8 mouse cellular contexts compared by ENCODE assay signal in the genomic region with DNA sequence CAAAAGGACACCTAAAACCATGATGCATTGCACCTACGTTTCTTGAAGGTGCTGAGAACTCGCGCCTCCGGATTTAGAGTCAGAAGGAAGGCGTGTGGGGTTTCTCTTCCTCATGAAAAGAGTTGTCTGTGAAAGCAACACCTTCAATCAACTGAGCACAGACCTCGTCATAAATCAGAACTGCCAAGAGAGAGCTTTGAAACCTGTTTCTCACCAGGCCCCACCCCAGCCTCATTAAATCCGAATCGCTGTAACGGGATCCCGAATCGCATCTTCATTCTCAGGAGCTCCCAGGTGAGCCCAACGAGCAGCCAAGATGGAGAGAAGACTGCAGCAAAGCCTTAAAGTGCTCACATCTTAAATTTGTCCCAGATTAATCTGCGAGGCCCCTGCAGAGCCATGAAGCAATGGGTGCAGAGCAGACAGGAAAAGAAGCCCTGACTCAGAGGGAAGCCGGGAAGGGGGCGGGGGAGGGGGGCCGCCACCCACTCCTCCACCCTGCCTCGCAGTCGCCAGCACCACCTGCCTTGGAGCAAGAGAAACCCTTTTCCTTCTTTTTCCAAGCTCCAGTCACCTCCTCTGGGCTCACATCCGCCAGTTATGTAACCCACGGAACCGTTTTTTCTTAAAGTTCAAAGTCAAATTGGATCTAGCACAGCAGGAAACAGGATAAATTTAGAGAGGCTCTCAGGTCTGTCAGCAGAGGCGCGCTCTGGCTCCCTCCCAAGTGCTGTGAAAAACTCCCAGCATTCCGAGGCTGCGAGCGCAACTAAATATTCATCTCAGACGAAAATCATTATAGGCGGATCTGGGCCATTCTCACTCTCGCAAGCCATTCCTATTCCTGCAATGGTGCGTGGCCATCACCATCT. TPM values are rescaled to one million over a fixed set of nuclear protein-coding genes. Genes with fewer than 3 reads are reported as not detected.
DNase-seq lines count a peak whose midpoint lies in the region; ATAC-seq lines count a peak whose summit lies in the region.

No protein-coding gene starts in this region.

- under 1% methylated on average over 30 of the region's 30 CpGs for WGBS in embryonic facial prominence, embryonic 15.5 days
- 3% methylated on average over 30 of the region's 30 CpGs for WGBS in heart, embryonic 11.5 days (ENCODE audit: insufficient replicate concordance)
- WGBS in kidney, embryonic 14.5 days: 2% methylated on average over 30 of the region's 30 CpGs
- 3% methylated on average over 30 of the region's 30 CpGs for WGBS in limb, embryonic 10.5 days
- 1% methylated on average over 30 of the region's 30 CpGs for WGBS in midbrain, embryonic 15.5 days

- ATAC-seq in embryonic facial prominence, embryonic 15.5 days (ENCODE audit: insufficient number of reproducible peaks, low FRiP score, low TSS enrichment, low read depth): peak; percentile 34; the same call in 1 of the 2 replicates
- ATAC-seq in heart, embryonic 11.5 days (replicated peaks; ENCODE audit: insufficient number of reproducible peaks, low FRiP score, low TSS enrichment): no peak
- peak; percentile 58 for ATAC-seq in kidney, embryonic 14.5 days (ENCODE audit: low FRiP score, low TSS enrichment)
- ATAC-seq in midbrain, embryonic 15.5 days (replicated peaks): peak; percentile 68
- ATAC-seq in megakaryocyte progenitor cell, adult 5-6 weeks (replicated peaks; ENCODE audit: poor library complexity): no peak

- no peak overlapping the region for H3K9ac ChIP-seq in embryonic facial prominence, embryonic 15.5 days
- H3K9ac ChIP-seq in heart, embryonic 11.5 days (ENCODE audit: low read depth, low read length): peak overlapping the region; percentile 46
- H3K9ac ChIP-seq in kidney, embryonic 14.5 days (ENCODE audit: low read depth, low read length): no peak overlapping the region; the same call in 1 of the 2 replicates
- peak overlapping the region; percentile 28 for H3K9ac ChIP-seq in midbrain, embryonic 15.5 days

- peak; percentile 47 for DNase-seq in brain, embryonic 18.5 days (ENCODE audit: low read depth, low spot score)
- DNase-seq in limb, embryonic 10.5 days (ENCODE audit: low spot score): no peak
- peak; percentile 76 for DNase-seq in testis, postnatal 10 days (ENCODE audit: low spot score)

- peak overlapping the region; percentile 29 for H3K4me3 ChIP-seq in embryonic facial prominence, embryonic 15.5 days (replicated peaks)
- peak overlapping the region; percentile 35 for H3K4me3 ChIP-seq in heart, embryonic 11.5 days (ENCODE audit: low read depth, low read length)
- peak overlapping the region; percentile 32 for H3K4me3 ChIP-seq in kidney, embryonic 14.5 days (ENCODE audit: low read length)
- peak overlapping the region; percentile 44 for H3K4me3 ChIP-seq in limb, embryonic 10.5 days
- H3K4me3 ChIP-seq in midbrain, embryonic 15.5 days: peak overlapping the region; percentile 35

- H3K27me3 ChIP-seq in embryonic facial prominence, embryonic 15.5 days: peaks cover 54% of the 10 kb centered on the region
- peaks cover 18% of the 10 kb centered on the region for H3K27me3 ChIP-seq in heart, embryonic 11.5 days (ENCODE audit: control insufficient read depth, insufficient read depth, low read length)
- peaks cover 43% of the 10 kb centered on the region for H3K27me3 ChIP-seq in kidney, embryonic 14.5 days (ENCODE audit: control insufficient read depth, insufficient read depth, low read length)
- H3K27me3 ChIP-seq in limb, embryonic 10.5 days (ENCODE audit: low read depth, poor library complexity, severe bottlenecking): peaks cover 72% of the 10 kb centered on the region
- peaks cover 22% of the 10 kb centered on the region for H3K27me3 ChIP-seq in midbrain, embryonic 15.5 days (replicated peaks)

- no peak overlapping the region for H3K27ac ChIP-seq in embryonic facial prominence, embryonic 15.5 days (replicated peaks)
- H3K27ac ChIP-seq in heart, embryonic 11.5 days (ENCODE audit: low read depth, low read length): no peak overlapping the region; the same call in 1 of the 2 replicates
- H3K27ac ChIP-seq in kidney, embryonic 14.5 days (ENCODE audit: low read depth, low read length): no peak overlapping the region
- H3K27ac ChIP-seq in limb, embryonic 10.5 days: no peak overlapping the region
- peak overlapping the region; percentile 48 for H3K27ac ChIP-seq in midbrain, embryonic 15.5 days

- no peaks in the 10 kb centered on the region for H3K9me3 ChIP-seq in embryonic facial prominence, embryonic 15.5 days (replicated peaks)
- no peaks in the 10 kb centered on the region for H3K9me3 ChIP-seq in heart, embryonic 11.5 days (replicated peaks; ENCODE audit: control insufficient read depth, low read length)
- no peaks in the 10 kb centered on the region for H3K9me3 ChIP-seq in kidney, embryonic 14.5 days (ENCODE audit: control insufficient read depth, low read length)
- H3K9me3 ChIP-seq in limb, embryonic 10.5 days (replicated peaks): no peaks in the 10 kb centered on the region
- no peaks in the 10 kb centered on the region for H3K9me3 ChIP-seq in midbrain, embryonic 15.5 days

- peak overlapping the region; percentile 54 for H3K4me2 ChIP-seq in embryonic facial prominence, embryonic 15.5 days (replicated peaks)
- H3K4me2 ChIP-seq in heart, embryonic 11.5 days: peak overlapping the region; percentile 70
- peak overlapping the region; percentile 40 for H3K4me2 ChIP-seq in kidney, embryonic 14.5 days (replicated peaks; ENCODE audit: low read depth, low read length)
- H3K4me2 ChIP-seq in midbrain, embryonic 15.5 days: peak overlapping the region; percentile 75

- peaks cover 20% of the 10 kb centered on the region for H3K4me1 ChIP-seq in embryonic facial prominence, embryonic 15.5 days
- H3K4me1 ChIP-seq in heart, embryonic 11.5 days (ENCODE audit: control insufficient read depth, insufficient read depth, low read length): peaks cover 3% of the 10 kb centered on the region; the same call in 1 of the 2 replicates
- H3K4me1 ChIP-seq in kidney, embryonic 14.5 days (ENCODE audit: control insufficient read depth, insufficient read depth, low read length): peaks cover 12% of the 10 kb centered on the region
- peaks cover 20% of the 10 kb centered on the region for H3K4me1 ChIP-seq in limb, embryonic 10.5 days
- peaks cover 22% of the 10 kb centered on the region for H3K4me1 ChIP-seq in midbrain, embryonic 15.5 days

- no peaks in the 10 kb centered on the region for H3K36me3 ChIP-seq in embryonic facial prominence, embryonic 15.5 days
- no peaks in the 10 kb centered on the region for H3K36me3 ChIP-seq in heart, embryonic 11.5 days (ENCODE audit: control insufficient read depth, insufficient read depth, low read length)
- H3K36me3 ChIP-seq in kidney, embryonic 14.5 days (ENCODE audit: control insufficient read depth, insufficient read depth, low read length): no peaks in the 10 kb centered on the region
- no peaks in the 10 kb centered on the region for H3K36me3 ChIP-seq in limb, embryonic 10.5 days
- H3K36me3 ChIP-seq in midbrain, embryonic 15.5 days (replicated peaks): no peaks in the 10 kb centered on the region

RNA-seq across cellular contexts. Expression of gene Nsun2, which starts 51.7 kb away (rescaled TPM):
- polyA plus RNA-seq in embryonic facial prominence, embryonic 15.5 days (2015; fragmentation: Nextera tagmentation; extraction: Ambion mirVana): 116 and 119 TPM in 2 replicates
- polyA plus RNA-seq in heart, embryonic 11.5 days (2014; fragmentation: Nextera tagmentation; extraction: Ambion mirVana): 78.5 and 87.8 TPM in 2 replicates
- polyA plus RNA-seq in kidney, embryonic 14.5 days (2014; fragmentation: Nextera tagmentation; extraction: Ambion mirVana): 88.5 and 142 TPM in 2 replicates
- 172 and 198 TPM in 2 replicates for polyA plus RNA-seq in limb, embryonic 10.5 days (2016; fragmentation: Nextera tagmentation; extraction: Ambion mirVana)
- polyA plus RNA-seq in midbrain, embryonic 15.5 days (2015; fragmentation: Nextera tagmentation; extraction: Ambion mirVana): 72.0 and 73.1 TPM in 2 replicates
- total RNA-seq in megakaryocyte progenitor cell, adult 5-6 weeks (2015): 111 and 121 TPM in 2 replicates
- total RNA-seq in megakaryocyte progenitor cell, adult 5-6 weeks (2017): 197 and 244 TPM in 2 replicates

RNA-seq across cellular contexts. Expression of gene Tent4a, which starts 52.5 kb away (rescaled TPM):
- 6.0 and 6.1 TPM in 2 replicates for polyA plus RNA-seq in embryonic facial prominence, embryonic 15.5 days (2015; fragmentation: Nextera tagmentation; extraction: Ambion mirVana)
- polyA plus RNA-seq in heart, embryonic 11.5 days (2014; fragmentation: Nextera tagmentation; extraction: Ambion mirVana): 4.7 and 5.1 TPM in 2 replicates
- polyA plus RNA-seq in kidney, embryonic 14.5 days (2014; fragmentation: Nextera tagmentation; extraction: Ambion mirVana): 8.3 and 8.6 TPM in 2 replicates
- polyA plus RNA-seq in limb, embryonic 10.5 days (2016; fragmentation: Nextera tagmentation; extraction: Ambion mirVana): 6.0 TPM in 2 replicates
- 7.2 and 7.6 TPM in 2 replicates for polyA plus RNA-seq in midbrain, embryonic 15.5 days (2015; fragmentation: Nextera tagmentation; extraction: Ambion mirVana)
- total RNA-seq in megakaryocyte progenitor cell, adult 5-6 weeks (2015): 10.8 and 11.2 TPM in 2 replicates
- 10.5 and 10.6 TPM in 2 replicates for total RNA-seq in megakaryocyte progenitor cell, adult 5-6 weeks (2017)

Comparison
In these comparisons a context has a peak if more than half of its experiments do, and no peak if none do; other contexts are left out.
1. ATAC-seq: peak in embryonic facial prominence, embryonic 15.5 days (single experiment), kidney, embryonic 14.5 days (single experiment) and midbrain, embryonic 15.5 days (single experiment); none in heart, embryonic 11.5 days (single experiment) and megakaryocyte progenitor cell, adult 5-6 weeks (single experiment).
2. H3K9ac ChIP-seq: peak in heart, embryonic 11.5 days (single experiment) and midbrain, embryonic 15.5 days (single experiment); none in embryonic facial prominence, embryonic 15.5 days (single experiment) and kidney, embryonic 14.5 days (single experiment).
3. Peak in every context shown above with its lines, with median percentiles within 50 percentile points of each other: H3K4me2 ChIP-seq and H3K4me3 ChIP-seq.